ENCODE assay signal across 11 mouse cellular contexts in the genomic region with DNA sequence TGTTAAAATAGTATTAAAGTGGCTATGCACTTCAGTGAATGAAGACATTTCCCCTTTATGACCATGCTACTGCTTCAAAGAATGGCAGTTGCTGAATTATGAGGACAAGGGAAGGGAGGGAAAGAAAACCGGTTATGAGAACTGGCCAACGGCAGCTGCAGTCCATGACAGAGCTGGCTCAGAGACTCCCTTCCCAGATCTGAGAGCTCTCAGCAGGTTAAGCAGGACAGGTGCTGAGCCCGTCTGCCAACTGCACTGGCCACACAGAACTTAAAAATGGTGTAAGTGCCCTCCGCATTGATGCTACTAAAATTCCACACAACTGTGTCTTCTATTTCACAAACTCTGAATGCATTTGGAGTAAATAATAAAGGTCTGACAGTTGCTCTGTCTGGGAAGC. TPM values are rescaled to one million over a fixed set of nuclear protein-coding genes. Genes with fewer than 3 reads are reported as not detected.
"Had no signal": no experiment of that assay in that cellular context is flagged by ENCODE, and none has a peak within 500 bp of the region (broad histone marks: within the 10 kb centered on the region; RNA-seq: fewer than 3 reads in every experiment).

No protein-coding gene starts in this region.

- ATAC-seq: liver, postnatal 0 days; midbrain, embryonic 16.5 days had no signal

- DNase-seq: kidney, adult 9 months; kidney, postnatal 4 days; layer of hippocampus, postnatal 36 days; liver; liver, embryonic 13.5 days; liver, postnatal 0 days; right cerebral cortex, postnatal 14 days; thymus, adult 2 months; thymus, postnatal 25 days had no signal

RNA-seq across cellular contexts. Expression of gene Myrfl, which starts 19.3 kb away (rescaled TPM):
- total RNA-seq: megakaryocyte-erythroid progenitor cell, adult 5-6 weeks had no signal
